Mouse (Mus musculus) lung, adult 10 weeks (tissue): ENCODE data around the gene Phlda3. TPM values are rescaled to one million over a fixed set of nuclear protein-coding genes. Genes with fewer than 3 reads are reported as not detected.

ENCODE experiments used
- polyA plus RNA-seq: library from polyadenylated mRNA; stranded (reverse); fragments of 350-450 nt; fragmentation: Illumina TruSeq; extraction: RNeasy Lipid Tissue Mini Kit (QIAGEN cat#74804); gene quantifications from one replicate; pipeline ENCODE4 v1.2.3, GENCODE M21; 2014; ENCODE audit warnings: low read depth, low replicate concordance; ENCODE audit not compliant: insufficient read depth

The Phlda3 gene
- 61.4 TPM for polyA plus RNA-seq

GRCm38 (mm10) chr1:135765645-135766591 is at the start of gene Phlda3:
Phlda3 (plus strand) TSS chr1:135766119.

DNA sequence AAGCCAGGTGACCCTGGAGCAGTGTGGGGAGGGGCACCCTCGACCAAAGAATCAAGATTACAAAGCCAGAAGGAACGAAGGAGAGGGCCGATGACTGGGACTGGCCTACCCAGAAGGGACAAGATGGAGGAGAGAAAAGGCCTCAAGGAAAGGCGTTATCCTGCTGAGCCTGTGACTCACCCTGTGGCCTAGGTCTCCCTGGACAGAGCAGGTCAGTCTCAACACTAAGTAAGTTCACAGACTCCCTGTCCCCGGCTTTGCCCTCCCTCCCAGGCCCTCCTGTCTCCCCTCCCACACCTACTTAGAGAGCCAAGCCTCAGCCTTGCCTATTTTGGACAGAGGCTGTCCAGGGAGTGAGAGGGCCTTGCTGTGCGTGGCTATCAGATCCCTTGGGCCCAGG is 45.9 kb upstream of the Phlda3 start, which contains the start of gene Csrp1:
Gene Csrp1 (plus strand): TSS at position 79 of the 400 bp plus-strand sequence.

GRCm38 (mm10) chr1:135778780-135779535 is 13.0 kb downstream of the Phlda3 start, which contains the start of gene Tnni1:
Tnni1 (plus strand) TSS chr1:135779434.

GRCm38 (mm10) chr1:135818481-135819086 is 52.7 kb downstream of the Phlda3 start, which contains the start of gene Lad1:
Lad1 (plus strand) TSS chr1:135818598.

Other genes with a start within 250 kb of the Phlda3 start
- gene Nav1, start 158.8 kb upstream of the Phlda3 start, polyA plus RNA-seq: 3.5 TPM
- gene Csrp1, start 46.1 kb upstream of the Phlda3 start, polyA plus RNA-seq: 646 TPM
- gene Tnni1, start 13.3 kb downstream of the Phlda3 start, polyA plus RNA-seq: 0.35 TPM
- 3.8 TPM for gene Lad1, start 52.5 kb downstream of the Phlda3 start, polyA plus RNA-seq
- gene Tnnt2, start 70.2 kb downstream of the Phlda3 start, polyA plus RNA-seq: 177 TPM
- gene Pkp1, start 153.1 kb downstream of the Phlda3 start, polyA plus RNA-seq: not detected
- gene Igfn1, start 240.2 kb downstream of the Phlda3 start, polyA plus RNA-seq: not detected
- gene Tmem9, start 242.0 kb downstream of the Phlda3 start, polyA plus RNA-seq: 36.9 TPM